Mouse (Mus musculus): ENCODE results near the gene Bin2.

The Bin2 gene

DNA sequence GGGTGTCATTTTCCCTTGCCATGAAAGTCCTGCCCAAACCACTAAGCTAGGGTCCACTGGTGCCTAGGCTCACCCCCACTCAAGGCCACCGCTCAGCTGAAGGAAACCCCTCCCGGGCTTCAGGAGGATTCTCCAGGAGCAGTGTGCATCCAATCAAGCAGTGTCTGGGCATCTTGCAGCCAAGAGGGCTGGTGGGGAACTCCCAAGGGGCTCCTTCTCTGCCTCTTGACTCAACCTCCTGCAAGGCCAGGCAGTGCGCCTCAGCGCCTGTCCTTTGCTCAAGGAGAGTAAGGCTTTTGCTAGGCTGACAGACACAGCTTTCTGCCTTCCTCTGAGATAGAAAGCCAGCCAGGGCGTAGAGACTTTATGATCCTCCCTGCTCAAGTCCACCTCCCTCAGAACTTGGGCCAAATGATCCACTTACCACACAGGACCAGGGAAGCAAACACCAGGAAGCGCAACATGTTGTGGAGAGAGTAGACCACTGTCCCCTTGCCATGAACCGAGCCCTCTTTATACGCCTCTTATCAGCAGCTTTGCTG, 18.1 kb upstream of the Bin2 start, which contains the start of gene Cela1:
TSS of gene Cela1 (minus strand) at position 492 of the 542 bp plus-strand sequence.
- no peak for TF ChIP-seq GATA4 (IDR thresholded peaks at IDR 0.05; ENCODE audit: insufficient replicate concordance, low read length)

DNA sequence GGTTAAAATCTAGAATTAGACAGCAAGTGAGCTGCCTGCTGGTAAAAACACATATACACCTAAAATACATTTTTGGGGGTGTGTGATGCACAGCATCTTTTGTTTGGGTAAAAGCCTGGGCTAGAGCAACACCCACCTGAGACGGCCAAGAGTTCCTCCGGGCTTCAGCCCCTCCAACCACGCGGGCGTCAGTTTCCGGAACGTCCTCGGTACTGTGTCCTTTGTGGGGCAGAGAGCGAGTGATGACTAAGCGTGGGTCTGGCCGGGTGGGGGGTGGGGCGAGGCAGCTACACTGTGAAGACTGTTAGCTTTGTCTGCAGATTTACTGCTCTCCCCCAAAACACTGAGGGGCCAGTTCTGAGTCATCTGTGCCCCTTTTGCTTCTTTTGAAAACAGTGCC, 17.6 kb upstream of the Bin2 start:
- TF ChIP-seq GATA4 (IDR thresholded peaks at IDR 0.05; ENCODE audit: insufficient replicate concordance, low read length) = no peak

DNA sequence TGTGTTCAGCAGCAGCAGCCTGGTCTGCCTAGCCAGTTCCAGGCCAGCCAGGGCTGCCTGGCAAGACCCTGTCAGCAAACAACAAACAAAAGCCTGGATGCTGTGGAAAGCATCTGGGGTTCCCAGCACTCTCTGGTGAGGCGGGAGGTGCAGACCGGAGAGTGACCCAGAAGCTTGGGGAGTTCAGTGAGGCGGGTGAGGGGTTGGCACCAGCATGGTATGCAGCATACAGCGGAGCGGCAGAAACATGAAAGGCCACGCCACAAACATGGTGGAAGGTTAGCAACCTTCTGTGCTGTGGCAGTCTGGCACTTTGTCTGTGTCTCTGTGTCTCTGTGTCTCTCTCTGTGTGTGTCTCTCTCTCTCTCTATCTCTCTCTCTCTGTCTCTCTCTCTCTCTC, 17.1 kb upstream of the Bin2 start:
- TF ChIP-seq GATA4 (IDR thresholded peaks at IDR 0.05; ENCODE audit: insufficient replicate concordance, low read length) = no peak

DNA sequence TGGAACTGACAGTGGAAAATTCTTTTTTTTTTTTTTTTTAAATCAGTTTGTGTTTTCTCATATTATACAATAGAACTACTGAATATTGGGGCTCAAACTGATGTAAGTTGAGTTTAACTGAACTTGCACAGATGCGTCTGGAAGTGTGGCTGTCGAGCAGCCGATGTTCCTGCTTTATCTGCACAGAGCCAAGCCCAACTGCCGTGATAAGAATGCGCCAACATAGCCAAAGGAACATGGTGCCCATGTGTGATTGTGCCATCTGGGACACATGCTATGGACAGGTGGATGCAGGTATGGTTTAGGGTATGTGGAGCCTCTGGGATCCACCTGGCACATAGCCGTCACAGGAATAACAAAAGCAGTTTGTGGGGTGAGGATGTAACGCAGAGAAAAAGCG, 16.5 kb upstream of the Bin2 start:
- no peak for TF ChIP-seq GATA4 (IDR thresholded peaks at IDR 0.05; ENCODE audit: insufficient replicate concordance, low read length)

DNA sequence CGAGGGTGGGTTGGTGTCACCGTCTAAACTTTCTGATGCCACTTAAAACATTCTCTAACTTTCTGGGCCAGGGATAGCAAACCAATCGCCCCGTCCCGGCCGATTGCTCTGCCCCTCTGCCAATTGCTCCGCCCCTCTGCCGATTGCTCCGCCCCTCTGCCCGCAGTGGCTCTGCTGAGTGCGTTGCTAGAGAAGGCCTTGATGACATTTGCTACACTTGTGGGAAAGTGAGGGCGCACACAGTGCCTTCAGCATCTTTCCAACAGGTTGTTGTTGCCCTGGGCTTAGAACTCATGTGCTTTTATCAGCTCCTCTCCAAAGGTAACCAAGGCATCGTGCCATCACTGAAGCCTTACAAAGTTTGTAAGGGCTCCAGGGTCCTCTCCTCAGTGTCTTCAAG, 15.9 kb upstream of the Bin2 start:
- no peak for TF ChIP-seq GATA4 (IDR thresholded peaks at IDR 0.05; ENCODE audit: insufficient replicate concordance, low read length)

DNA sequence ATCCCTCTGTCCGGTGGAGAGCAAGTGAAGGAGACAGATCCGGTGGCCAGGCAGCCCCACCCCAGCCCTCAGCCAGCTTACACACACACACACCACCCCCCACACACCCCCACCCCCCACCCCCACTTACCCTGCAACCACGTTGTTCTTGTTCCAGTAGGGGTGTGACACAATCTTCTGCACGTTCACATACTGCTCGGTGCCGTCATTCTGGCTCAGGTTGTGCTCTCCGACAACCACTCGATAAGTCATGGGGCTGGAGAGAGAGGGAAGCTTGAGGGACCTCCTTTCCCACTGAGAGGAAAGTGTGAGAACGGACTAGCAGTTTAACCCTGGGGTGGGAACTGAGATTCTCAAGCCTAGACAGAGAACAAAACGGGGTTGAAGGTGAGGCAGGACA, 15.1 kb upstream of the Bin2 start:
- no peak for TF ChIP-seq GATA4 (IDR thresholded peaks at IDR 0.05; ENCODE audit: insufficient replicate concordance, low read length)

DNA sequence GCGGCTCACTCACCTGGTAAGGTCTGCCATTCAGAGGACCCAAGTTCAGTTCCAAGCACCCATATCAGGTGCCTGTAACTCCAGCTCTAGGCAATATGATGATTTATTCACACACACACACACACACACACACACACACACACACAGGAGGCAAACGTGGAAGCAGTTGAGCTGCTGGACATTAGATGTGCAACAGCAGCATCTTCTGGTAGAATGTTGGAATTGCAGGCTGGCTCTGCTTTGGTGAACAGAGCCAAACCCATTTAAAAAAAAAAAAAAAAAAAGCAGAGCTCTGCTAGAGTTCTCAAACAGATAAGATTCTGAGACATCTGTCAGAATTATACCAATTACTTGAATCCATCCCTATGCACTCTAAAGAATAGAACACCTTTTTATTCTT, 13.7 kb upstream of the Bin2 start:
- TF ChIP-seq GATA4 (IDR thresholded peaks at IDR 0.05; ENCODE audit: insufficient replicate concordance, low read length) = 0 out of 2 replicates have a peak, but pooled peaks have one; percentile 12

DNA sequence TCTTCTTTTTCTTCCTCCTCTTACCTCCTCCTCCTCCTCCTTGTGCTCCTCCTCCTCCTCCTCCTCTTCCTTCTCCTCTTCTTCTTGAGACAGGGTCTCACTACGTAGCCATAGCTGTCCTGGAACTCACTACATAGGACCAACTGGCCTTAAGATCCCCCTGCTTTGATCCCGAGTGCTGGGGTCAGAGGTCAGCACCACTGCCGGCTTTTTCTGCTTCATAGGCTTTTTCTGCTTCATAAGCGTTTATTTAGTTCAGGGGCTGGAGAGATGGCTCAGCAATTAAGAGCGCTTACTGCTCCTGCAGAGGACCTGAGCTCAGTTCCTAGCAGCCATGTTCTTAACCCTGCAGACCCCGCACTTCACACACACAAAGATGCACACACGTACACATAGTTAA, 12.4 kb upstream of the Bin2 start:
- TF ChIP-seq GATA4 (IDR thresholded peaks at IDR 0.05; ENCODE audit: insufficient replicate concordance, low read length) = no peak

DNA sequence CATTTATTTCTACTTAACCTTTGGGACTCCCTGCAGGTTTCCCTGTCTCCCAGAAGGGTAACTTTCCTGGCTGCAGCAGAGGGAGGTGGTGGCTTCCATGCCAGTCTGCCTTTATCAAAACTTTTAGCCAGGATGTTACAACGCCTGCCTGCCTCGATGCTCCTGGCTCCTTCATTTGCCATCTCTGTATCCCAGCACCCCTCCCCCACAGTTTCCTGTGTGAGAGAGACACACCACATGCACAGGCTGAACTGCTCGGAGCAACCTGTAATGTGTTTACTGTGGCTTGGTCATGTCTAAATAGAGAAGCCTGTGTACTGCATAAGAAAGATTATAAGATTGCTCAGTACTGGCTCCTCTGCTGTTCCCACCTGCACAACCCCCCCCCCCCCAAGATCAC, 11.0 kb upstream of the Bin2 start:
- TF ChIP-seq GATA4 (IDR thresholded peaks at IDR 0.05; ENCODE audit: insufficient replicate concordance, low read length) = no peak

DNA sequence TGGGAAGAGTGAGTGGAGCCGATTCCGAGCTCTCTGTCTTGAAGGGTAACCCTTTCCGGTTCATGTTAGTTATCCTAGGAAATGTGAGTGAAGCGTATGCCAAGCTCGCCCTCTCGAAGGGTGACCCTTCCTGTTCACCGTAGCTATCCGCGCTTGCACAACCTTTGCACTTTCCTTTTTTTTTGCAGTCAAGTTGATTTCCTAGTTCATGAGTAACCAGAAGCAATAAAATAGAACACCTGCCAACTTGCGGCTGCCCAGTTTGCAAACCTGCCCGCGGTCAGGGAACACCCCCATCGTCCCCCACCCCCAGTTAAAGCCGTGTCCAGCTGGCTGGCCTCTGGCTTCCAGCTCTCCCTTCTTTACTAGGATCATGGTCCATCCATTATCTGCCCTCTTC, 9.7 kb upstream of the Bin2 start:
- no peak for TF ChIP-seq GATA4 (IDR thresholded peaks at IDR 0.05; ENCODE audit: insufficient replicate concordance, low read length)

DNA sequence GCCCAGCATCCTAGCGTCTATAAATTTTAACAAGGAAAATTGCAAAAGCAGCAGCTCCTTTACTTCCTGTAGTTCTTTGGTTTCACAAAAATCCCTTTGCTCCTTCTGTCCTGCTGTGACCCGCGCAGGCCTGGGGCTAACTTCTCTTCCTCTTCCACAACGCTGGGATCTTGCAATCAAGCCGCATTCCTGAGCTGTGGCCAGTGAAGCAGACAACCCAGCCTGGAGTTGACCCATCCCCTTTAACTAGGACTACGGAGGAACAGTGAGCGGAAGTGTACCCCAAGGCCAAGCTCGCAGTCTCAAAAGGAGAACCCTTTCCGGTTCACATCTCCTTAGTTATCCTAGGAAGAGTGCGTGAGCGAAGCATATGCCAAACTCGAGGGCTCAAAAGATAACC, 9.2 kb upstream of the Bin2 start:
- TF ChIP-seq GATA4 (IDR thresholded peaks at IDR 0.05; ENCODE audit: insufficient replicate concordance, low read length) = no peak; the same call in 1 of the 2 replicates

DNA sequence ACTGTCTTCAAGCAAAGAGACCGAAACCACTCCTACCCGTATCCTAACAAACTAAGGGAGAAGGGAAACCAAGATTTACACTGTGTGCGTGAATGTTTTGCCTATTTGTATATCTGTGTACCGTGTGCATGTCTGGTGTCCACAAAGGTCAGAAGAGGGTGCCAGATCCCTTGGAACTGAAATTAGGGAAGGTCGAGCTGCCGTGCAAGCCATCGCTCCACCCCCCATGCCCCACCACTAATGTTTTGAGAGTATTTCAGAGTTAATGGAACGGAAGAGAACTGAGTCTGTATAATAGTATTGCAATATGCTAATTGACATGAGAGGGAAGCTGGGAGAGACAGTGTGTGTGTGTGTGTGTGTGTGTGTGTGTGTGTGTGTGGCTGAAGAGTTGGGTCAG, 8.3 kb upstream of the Bin2 start:
- TF ChIP-seq GATA4 (IDR thresholded peaks at IDR 0.05; ENCODE audit: insufficient replicate concordance, low read length) = no peak

DNA sequence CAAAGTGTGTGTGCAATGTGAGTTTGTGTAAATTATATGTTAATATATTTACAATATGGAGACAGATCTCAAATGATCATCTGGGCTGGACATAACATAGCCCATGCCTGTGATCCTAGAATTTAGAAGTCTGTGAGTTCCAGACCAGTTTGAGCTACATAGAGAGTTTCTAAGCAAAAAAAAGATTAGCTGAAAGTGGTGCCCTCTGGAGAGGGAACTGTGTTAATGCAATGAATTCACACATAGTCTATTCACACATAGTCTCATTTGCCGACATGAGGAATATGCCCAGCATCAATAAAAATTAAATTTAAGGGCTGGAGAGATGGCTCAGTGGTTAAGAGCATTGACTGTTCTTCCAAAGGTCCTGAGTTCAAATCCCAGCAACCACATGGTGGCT, 7.2 kb upstream of the Bin2 start:
- TF ChIP-seq GATA4 (IDR thresholded peaks at IDR 0.05; ENCODE audit: insufficient replicate concordance, low read length) = no peak

DNA sequence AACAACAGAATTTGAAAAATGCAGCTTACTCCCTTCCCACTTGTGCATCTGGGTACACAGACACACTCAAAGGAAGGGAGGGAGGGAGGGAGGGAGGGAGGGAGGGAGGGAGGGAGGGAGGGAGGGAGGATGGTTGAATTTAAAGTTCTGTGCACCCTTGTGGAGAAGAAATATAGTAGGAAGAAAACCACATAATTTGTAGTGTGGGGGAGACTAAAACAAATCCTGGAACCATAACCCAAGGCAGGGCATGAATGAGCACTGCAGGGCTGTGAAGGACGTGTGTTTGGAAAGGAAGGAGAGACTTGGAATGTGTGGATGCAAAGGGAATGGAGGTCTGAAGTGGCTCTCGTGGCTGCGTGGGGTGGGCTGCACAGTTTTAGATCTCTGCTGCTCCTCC, 6.1 kb upstream of the Bin2 start:
- TF ChIP-seq GATA4 (IDR thresholded peaks at IDR 0.05; ENCODE audit: insufficient replicate concordance, low read length) = no peak

DNA sequence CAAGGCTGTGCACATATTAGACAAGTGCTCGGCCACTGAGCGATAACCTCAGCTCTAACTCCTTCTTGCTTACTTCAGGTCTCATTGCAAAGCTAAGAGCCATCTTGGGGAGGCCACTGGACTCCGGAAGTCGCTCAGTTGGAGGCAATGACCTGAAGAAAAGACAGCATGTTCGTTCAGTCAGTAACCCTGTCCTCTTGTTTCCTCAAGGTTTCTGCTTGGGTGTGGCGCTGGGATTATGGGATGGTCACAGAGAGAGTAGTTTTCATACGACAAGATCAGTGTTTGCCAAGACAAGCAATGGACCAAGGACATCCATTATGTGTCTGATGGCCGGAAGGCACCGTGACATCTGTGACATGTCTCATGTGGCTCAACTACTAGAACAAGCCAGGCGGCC, 5.2 kb upstream of the Bin2 start:
- no peak for TF ChIP-seq GATA4 (IDR thresholded peaks at IDR 0.05; ENCODE audit: insufficient replicate concordance, low read length)

DNA sequence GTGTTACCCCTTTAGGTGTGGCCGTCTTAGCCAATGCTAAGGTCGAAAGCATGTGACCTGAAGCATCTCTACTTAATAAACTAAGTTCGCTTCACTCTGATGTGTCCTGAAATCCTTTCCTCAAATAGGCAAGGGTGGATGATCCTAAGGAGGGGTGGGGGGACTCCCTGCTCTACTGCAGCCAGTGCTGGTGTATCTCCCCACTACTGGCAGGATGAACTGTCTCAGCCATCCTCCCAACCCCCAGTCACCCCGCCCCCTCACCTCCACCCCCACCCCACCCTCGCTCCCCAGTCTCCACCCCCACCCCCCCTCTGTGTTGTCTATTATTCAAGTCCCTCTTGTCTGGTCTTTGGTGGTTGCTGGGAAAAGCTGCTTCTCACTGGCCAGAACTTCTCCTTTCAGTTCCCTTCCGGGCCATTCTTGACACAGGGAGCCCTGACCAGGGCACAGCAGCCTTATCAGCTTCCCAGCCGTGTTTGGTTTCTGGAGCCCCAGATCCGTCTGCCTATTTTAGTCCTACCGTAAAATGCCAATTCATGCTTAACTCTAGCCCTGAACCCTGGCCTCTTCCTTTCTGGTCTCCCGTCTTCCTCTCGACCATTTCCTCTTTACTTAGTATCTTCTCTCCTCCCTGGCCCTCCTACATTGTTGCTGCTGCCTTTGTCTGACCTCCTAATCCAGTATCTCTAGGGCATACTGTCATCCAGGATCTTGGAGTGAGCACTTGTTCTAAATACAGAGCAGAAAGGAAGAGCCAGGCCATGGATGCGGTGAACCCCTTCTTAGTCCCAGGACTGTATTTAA, 4.4 kb upstream of the Bin2 start:
- TF ChIP-seq GATA4 (IDR thresholded peaks at IDR 0.05; ENCODE audit: insufficient replicate concordance, low read length) = peak; percentile 96; the same call in 1 of the 2 replicates

DNA sequence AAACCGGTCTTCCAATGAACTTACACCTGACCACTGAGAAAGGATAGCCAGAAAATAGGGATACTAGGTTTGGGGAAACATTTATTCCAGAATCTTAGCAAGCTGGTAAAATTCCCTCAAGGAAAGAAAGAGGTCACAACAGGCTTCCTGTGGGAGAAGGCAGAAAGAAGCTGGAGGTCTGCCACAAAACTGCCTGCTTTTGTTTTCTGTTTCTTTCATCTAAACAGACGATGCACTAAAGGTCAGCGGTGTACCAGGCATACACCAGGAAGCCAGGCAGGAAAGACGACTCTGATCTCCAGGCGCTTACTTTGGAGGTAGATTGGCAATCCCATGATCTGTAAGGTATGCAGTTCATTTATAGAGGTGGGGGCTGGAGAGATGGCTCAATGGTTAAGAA, 1.5 kb upstream of the Bin2 start:
- TF ChIP-seq GATA4 (IDR thresholded peaks at IDR 0.05; ENCODE audit: insufficient replicate concordance, low read length) = no peak

All from liver, adult (tissue).